Mouse (Mus musculus) ovary, postnatal 10 days (tissue): ENCODE results near the gene Bbs1.
"Not testable (repeated sequence)": the region's sequence is repeated elsewhere in the genome, so short reads cannot be mapped to it uniquely, and the experiment has no call there.

Experiments
- DNase-seq: peaks from one replicate; pipeline ENCODE4 v3.0.0; 2022; ENCODE audit warnings: low spot score

Bbs1 gene

GRCm38 (mm10) chr19:4883961-4884360, 22.5 kb downstream of the Bbs1 start:
- DNase-seq = no peak

DNA sequence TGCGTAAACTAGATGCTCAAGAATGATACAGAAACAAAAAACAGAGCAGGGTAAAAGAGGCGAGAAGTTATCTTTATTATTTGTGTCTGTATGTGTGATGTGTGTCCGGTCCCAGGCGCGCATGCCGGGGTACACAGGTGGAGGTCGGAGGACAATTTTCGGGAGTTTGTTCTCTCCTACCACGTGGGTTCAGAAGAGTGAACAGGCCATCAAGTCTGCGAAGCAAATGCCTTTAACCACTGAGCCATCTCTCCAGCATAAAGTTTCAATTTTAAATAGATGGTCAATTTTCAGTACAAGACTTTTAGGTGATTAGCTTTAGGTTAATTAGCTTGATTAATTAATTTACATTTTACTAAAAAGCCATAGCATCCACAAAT, 27.1 kb downstream of the Bbs1 start:
- no peak for DNase-seq

DNA sequence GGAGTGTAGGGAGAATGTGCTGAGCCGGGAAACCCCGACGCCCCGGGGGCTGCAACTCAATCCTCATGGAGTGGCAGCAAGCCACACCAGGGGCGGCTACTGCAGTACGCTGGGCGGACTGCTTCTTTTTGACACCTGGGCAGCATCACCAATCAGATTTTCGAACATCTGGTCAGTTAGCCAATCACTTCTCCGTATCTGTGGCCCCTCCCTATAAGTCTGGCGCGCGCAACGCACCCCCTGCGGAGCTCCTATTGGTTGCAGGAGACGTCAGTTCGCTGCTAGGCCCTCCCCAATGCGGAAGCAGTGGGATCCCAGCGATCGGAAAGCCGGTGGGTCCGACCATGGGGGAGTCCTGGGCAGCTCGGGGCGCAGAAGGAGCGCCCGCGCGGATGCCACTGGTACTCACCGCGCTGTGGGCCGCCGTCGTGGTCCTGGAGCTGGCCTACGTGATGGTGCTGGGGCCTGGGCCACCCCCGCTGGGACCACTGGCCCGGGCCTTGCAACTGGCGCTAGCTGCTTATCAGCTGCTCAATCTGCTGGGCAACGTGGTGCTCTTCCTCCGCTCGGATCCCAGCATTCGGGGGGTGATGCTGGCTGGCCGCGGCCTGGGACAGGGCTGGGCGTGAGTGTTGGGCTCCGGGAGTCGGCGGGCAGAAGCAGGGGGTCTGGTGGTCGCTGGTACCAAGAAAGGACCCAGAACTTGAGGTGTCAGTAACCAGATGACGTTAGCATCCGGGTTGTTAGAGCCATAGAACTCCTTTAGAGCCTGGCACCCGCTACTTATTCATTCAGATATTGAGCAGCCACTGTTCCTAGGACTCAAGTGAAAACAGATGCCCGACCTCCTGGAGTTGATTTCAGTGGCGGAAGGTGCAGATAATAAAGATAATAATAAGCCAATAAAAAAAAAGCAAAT, 27.8 kb downstream of the Bbs1 start, which contains the start of gene Zdhhc24:
Zdhhc24 (plus strand) TSS at position 264 of the 919 bp plus-strand sequence.
- DNase-seq = peak; percentile 97

GRCm38 (mm10) chr19:4877785-4878184, 28.6 kb downstream of the Bbs1 start, which contains the start of gene Actn3:
TSS of gene Actn3 (minus strand) at chr19:4877909.
- DNase-seq = peak; percentile 20

DNA sequence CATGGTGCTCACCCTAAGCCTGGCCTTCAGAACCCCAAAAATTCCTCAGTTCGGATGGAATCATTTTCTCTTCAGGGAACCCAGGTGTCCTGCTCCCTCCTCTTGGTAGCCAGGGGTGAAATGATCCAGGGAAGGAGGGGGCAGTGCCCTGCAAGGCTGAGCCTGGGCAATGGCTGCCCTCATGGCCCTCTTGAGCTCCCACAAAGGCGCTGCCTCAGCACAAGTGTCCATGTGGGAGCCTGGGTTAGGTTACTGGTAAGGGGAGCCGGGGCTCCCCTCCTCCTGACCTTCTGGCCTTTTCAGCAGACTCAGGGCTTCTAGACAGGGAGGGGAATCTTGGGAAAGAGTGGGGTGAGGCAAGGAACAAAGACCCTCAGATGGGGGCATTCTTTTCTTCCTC, 29.7 kb downstream of the Bbs1 start:
- no peak for DNase-seq

DNA sequence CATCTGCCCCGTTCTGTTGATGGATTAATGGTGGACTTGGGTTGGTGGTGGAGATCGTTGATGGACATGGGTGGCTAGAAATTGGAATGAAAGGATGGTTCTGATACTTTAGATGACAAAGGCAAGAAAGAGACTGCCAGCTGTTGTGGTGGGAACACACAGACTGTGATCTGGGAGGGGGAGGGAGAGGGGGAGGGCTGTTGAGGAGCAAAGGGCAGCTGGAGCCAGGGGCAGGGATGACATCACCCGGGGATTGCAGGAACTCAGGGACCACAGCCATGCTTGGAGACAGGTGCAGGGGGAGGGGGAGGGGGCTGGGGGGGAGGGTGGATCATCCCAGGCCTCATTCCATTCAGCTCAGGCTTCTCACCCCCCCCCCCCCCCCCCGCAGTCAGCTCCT, 30.2 kb downstream of the Bbs1 start:
- DNase-seq = no peak

- DNase-seq = not testable (repeated sequence)
Measured at GRCm38 (mm10) chr19:4874613-4875012, 31.8 kb downstream of the Bbs1 start.

GRCm38 (mm10) chr19:4865147-4865546, 41.3 kb downstream of the Bbs1 start:
- DNase-seq = no peak

- DNase-seq = no peak
Measured at GRCm38 (mm10) chr19:4863048-4863447, 43.4 kb downstream of the Bbs1 start.

DNA sequence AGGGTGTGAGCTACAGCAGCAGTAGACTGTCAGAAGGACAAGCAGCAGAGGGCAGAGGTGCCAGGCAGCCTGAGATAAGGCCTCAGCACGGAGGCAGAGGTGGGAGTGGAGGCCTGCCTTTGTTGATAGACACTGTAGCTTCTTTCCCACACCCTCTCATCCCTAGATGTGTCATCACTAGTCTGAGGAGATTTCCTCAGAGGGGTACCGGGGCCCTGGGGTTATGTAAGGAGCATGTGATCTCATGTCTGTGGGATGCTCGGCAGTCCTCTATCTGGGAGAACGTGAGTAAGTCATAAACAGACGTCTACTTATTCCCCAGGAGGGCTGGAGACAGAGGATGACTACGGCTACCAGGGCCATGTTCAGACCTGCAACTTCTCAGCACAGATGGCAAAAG, 47.3 kb downstream of the Bbs1 start:
- no peak for DNase-seq

DNA sequence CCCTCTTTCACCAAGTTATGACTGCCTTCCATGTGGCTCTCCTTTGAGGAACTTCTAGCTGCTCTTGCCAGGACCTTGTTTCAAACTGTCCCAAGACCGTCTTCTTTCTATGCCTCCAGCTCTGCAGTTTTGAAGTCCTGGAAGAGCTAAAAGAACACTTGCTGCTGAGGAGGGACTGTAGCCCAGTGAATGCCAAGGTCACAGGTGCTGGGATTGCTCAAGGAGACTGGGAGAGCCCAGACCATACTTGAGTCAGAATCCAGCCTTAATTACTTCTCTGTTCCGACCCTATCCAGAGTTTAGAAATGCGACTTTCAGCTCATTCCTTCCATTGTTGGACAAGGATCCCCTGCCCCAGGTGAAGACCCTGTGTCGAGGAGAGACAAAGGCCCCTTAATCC, 50.5 kb downstream of the Bbs1 start:
- no peak for DNase-seq

GRCm38 (mm10) chr19:4855470-4855820, 51.0 kb downstream of the Bbs1 start:
- no peak for DNase-seq

DNA sequence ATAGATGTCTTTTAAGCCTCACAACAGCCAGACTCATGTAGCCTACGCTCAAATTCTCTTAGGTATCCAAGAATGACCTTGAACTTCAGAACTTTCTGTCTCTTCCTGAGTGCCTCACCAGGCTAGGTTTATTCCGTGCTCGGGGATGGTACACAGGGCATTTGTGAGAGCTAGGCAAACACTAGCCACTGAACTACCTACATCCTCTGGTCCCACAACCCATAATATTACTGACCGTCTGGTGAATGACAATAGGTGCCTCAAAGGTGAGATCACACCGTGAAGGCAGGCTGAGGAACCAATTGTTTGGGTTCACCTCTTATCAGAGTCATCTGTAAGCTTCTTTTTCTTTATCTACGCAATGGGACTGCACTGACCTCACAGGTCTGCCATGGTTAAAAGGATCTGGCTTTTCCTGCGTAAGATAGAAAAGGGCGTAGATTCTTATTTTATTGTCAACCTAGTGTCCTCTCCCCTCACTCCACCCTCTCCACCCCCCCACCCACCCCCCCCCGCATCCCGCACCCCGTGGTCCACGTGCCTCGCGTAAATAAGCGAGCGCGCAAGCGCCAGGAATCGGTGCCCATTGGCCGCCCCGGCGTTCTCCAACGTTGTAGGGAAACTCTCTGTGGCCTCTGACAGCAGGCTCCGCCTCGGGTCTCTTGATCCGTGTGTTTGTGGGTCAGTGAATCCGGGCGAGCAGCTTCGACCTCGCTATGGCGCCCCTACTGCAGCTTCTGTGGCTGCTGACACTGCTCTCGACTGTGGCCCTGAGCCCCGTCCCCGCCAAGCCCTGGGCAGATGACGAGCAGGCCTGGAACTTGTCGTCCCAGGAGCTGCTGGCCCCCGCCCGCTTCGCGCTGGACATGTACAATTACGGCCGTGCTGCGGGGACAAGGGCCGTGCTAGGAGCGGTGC, 51.6 kb downstream of the Bbs1 start, which contains the start of gene Ctsf:
Ctsf (plus strand) TSS at position 579 of the 918 bp plus-strand sequence.
- peak; percentile 64 for DNase-seq

DNA sequence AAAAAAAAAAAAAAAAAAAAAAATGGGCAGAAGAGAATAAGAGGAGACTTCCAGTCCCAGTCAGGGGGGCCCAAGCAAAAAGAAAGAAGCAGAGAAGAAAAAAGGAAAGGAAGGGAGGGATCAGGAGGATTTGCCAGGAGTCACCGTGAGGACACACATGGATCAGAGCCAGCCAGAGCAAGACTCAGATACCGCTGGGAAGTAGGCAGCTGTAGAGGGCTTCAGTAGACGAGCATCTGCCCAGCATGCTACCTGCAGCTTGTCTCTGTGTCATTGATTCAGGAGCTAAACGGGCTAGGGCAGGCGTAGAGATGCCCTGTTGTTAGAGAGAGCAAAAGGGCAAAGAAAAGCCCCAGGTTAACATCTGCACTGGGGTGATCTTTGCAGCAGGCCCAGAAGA, 56.1 kb downstream of the Bbs1 start:
- no peak for DNase-seq

GRCm38 (mm10) chr19:4849800-4850199, 56.6 kb downstream of the Bbs1 start:
- DNase-seq = no peak

DNA sequence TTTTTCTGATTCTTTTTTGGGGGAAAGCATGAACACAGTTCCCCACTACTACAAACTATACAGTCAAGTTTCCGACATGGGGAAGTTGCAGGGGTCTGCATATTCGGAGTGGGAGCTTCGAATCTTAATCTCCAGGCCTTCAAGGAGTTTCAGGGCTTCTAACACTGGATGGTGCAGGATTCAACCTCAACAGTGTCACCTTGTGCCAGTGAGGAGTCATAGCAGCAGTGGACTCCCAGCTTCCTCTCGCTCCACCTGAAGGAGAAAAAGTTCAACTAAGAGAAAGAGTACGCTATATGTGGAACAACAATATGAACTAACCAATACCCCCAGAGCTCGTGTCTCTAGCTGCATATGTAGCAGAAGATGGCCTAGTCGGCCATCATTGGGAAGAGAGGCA, 58.9 kb downstream of the Bbs1 start:
- DNase-seq = no peak

GRCm38 (mm10) chr19:4845846-4846245, 60.6 kb downstream of the Bbs1 start:
- DNase-seq = no peak

GRCm38 (mm10) chr19:4842611-4843010, 63.8 kb downstream of the Bbs1 start:
- DNase-seq = no peak

DNA sequence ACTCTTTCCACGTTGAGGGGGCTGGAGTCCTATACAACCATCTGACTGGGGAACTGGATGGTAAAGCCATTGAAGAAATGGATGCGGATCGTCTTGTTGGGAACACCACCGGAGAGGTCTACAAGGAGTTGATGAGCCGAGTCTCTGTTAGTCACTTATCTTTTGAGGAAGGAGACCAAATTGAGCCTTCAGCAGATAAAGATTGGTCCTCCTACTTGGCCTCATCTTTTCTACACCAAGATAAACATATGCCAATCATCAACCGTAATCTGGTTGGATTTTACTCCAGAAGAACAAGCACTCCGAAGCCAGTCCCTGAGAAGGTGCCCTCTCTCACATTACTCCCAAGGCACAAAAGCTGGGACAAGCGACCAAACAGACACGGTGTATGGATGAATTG, 65.6 kb downstream of the Bbs1 start:
- no peak for DNase-seq

DNA sequence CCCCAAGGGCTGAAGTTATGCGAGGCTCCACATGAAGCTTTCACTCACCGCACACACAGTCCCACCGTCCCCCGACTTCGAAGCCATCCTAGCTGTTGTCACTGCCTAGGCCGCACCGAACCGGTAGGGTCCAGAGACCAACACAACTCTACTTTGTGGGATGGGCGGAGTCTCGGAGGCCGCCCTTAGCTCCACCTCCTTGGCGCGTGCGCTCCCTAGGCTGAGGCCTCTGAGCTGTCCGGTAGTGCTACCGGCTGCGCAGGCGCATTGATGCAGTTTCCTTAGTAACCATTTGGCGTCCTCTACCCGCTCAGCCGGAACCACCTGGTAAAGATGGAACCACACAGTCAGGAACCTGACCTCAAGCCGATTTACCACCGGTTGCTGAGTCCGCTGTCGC, 67.3 kb downstream of the Bbs1 start, which contains the start of the genes Ccs and Ccdc87:
Ccs (minus strand) TSS at position 184 of the 400 bp plus-strand sequence.
Ccdc87 (plus strand) TSS at position 218 of the 400 bp plus-strand sequence.
- DNase-seq = peak; percentile 87

- DNase-seq = no peak
Measured at GRCm38 (mm10) chr19:4838526-4839140, 67.8 kb downstream of the Bbs1 start.

DNA sequence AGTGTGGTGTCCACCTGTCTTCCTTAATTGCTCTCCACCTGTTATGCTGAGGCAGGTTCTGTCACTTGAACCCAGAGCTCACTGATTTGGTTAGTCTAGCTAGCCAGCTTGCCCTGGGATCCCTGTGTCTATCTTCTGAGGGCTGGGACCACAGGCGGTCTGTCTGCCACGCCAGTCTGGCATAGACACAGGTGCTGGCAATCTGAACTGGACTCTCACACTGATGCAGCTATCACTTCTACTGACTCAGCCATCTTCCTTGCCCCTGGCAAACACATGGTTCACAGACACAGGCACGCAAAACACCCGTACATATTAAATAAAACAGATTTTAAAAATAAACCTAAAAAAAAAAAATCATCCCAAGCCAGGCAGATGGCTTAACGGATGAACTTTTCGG, 69.4 kb downstream of the Bbs1 start:
- DNase-seq = no peak
